In genomic region chr4:55001386-55001785, GRCm38 (mm10) we compare ENCODE assay signal across 16 mouse cellular contexts. TPM values are rescaled to one million over a fixed set of nuclear protein-coding genes. Genes with fewer than 3 reads are reported as not detected.
DNase-seq lines count a peak whose midpoint lies in the region; ATAC-seq and TF ChIP-seq lines count a peak whose summit lies in the region.
"Had no signal": no experiment of that assay in that cellular context is flagged by ENCODE, and none has a peak within 500 bp of the region (broad histone marks: within the 10 kb centered on the region; RNA-seq: fewer than 3 reads in every experiment).

No protein-coding gene starts in this region.

- intact Hi-C loops in heart, postnatal 25 days (cut with DNase I), result loop anchor here (2.0 kb wide), 1 partner anchor 21 kb away; no protein-coding TSS in a partner anchor

- H3K4me2 ChIP-seq in heart, embryonic 13.5 days, result peak overlapping the region; percentile 11; the same call in 1 of the 2 replicates
- peak overlapping the region; percentile 20 for H3K4me2 ChIP-seq in myocyte (ENCODE audit: low read depth)
- no peak overlapping the region for H3K4me2 ChIP-seq in liver, embryonic 11.5 days
- H3K4me2 ChIP-seq: embryonic facial prominence, embryonic 12.5 days; midbrain, embryonic 11.5 days had no signal

- peaks cover 13% of the 10 kb centered on the region for H3K36me3 ChIP-seq in heart, embryonic 13.5 days
- H3K36me3 ChIP-seq in myocyte (ENCODE audit: control insufficient read depth, insufficient read depth), result no peaks in the 10 kb centered on the region
- H3K36me3 ChIP-seq in liver, embryonic 11.5 days (ENCODE audit: control insufficient read depth, insufficient read depth, low read length), result no peaks in the 10 kb centered on the region; the same call in 1 of the 2 replicates

- peaks cover 70% of the 10 kb centered on the region for H3K4me1 ChIP-seq in heart, embryonic 13.5 days
- H3K4me1 ChIP-seq in liver, embryonic 11.5 days (replicated peaks; ENCODE audit: control insufficient read depth, insufficient read depth, low read length), result peaks cover 4% of the 10 kb centered on the region

- no peak for TF ChIP-seq POLR2A in myocyte (IDR thresholded peaks at IDR 0.05; ENCODE audit: insufficient read length, low read depth)

- no peaks in the 10 kb centered on the region for H3K27me3 ChIP-seq in heart, embryonic 13.5 days (replicated peaks)
- H3K27me3 ChIP-seq in myocyte (ENCODE audit: control insufficient read depth, insufficient read depth, insufficient read length), result no peaks in the 10 kb centered on the region
- no peaks in the 10 kb centered on the region for H3K27me3 ChIP-seq in liver, embryonic 11.5 days (replicated peaks; ENCODE audit: control insufficient read depth, insufficient read depth, low read length)
- H3K27me3 ChIP-seq: embryonic facial prominence, embryonic 12.5 days had no signal

- no peaks in the 10 kb centered on the region for H3K9me3 ChIP-seq in heart, embryonic 13.5 days
- no peaks in the 10 kb centered on the region for H3K9me3 ChIP-seq in liver, embryonic 11.5 days (ENCODE audit: control insufficient read depth, low read length)
- H3K9me3 ChIP-seq: embryonic facial prominence, embryonic 12.5 days had no signal

- peaks cover 5% of the 10 kb centered on the region for H3K79me2 ChIP-seq in myocyte (ENCODE audit: control insufficient read depth, insufficient read depth)

- H3K9ac ChIP-seq in heart, embryonic 13.5 days, result no peak overlapping the region
- no peak overlapping the region for H3K9ac ChIP-seq in liver, embryonic 11.5 days (ENCODE audit: low read depth, low read length)
- H3K9ac ChIP-seq: embryonic facial prominence, embryonic 12.5 days; liver, embryonic 14.5 days had no signal

- H3K27ac ChIP-seq in heart, embryonic 13.5 days (replicated peaks), result peak overlapping the region; percentile 58
- no peak overlapping the region for H3K27ac ChIP-seq in liver, embryonic 11.5 days (ENCODE audit: low read depth, low read length)
- H3K27ac ChIP-seq: embryonic facial prominence, embryonic 12.5 days; liver, embryonic 14.5 days; stomach, postnatal 0 days had no signal

- DNase-seq in heart, adult 18-20 months, result peak; percentile 53 to 68
- DNase-seq in heart, postnatal 25 days (ENCODE audit: low spot score), result no peak
- peak; percentile 19 for DNase-seq in testis, postnatal 14 days (ENCODE audit: low spot score)
- no peak for DNase-seq in testis, postnatal 10 days (ENCODE audit: low spot score)
- DNase-seq in layer of hippocampus, postnatal 25 days (ENCODE audit: extremely low spot score in 1 of 2, low spot score in 1 of 2), result no peak
- DNase-seq in liver, embryonic 11.5 days (ENCODE audit: low spot score), result no peak
- DNase-seq: cerebellum, adult 9-10 months had no signal

- no peak overlapping the region for H3K4me3 ChIP-seq in heart, embryonic 13.5 days
- no peak overlapping the region for H3K4me3 ChIP-seq in myocyte
- H3K4me3 ChIP-seq in liver, embryonic 11.5 days (ENCODE audit: low read depth, low read length), result no peak overlapping the region
- H3K4me3 ChIP-seq: embryonic facial prominence, embryonic 12.5 days had no signal

- 31% methylated on average over 3 of the region's 3 CpGs for WGBS in heart, embryonic 13.5 days
- 63% methylated on average over 3 of the region's 3 CpGs for WGBS in liver, embryonic 11.5 days

- H3ac ChIP-seq in myocyte (ENCODE audit: control insufficient read depth, insufficient read length), result no peak overlapping the region

- no peak for ATAC-seq in heart, embryonic 13.5 days (ENCODE audit: extremely low read depth, insufficient number of reproducible peaks, low FRiP score, low TSS enrichment)
- no peak for ATAC-seq in liver, embryonic 11.5 days (replicated peaks; ENCODE audit: low FRiP score)
- ATAC-seq: activated CD4-positive, CD25-positive, alpha-beta regulatory T cell, adult 4 months; intestine, postnatal 0 days had no signal

TF ChIP-seq in myocyte, 11 proteins besides CTCF, POLR2A, EP300 and RAD21:
- TF ChIP-seq MYOG (IDR thresholded peaks at IDR 0.05; ENCODE audit: control insufficient read depth in 1 of 3, insufficient read depth in 1 of 3, insufficient read length in 2 of 3, low read depth in 2 of 3) (no peak), SRF (IDR thresholded peaks at IDR 0.05; ENCODE audit: control insufficient read depth, insufficient read length, low read depth) (no peak), TCF3 (IDR thresholded peaks at IDR 0.05; ENCODE audit: insufficient read length, low read depth) (no peak), CEBPB (IDR thresholded peaks at IDR 0.05; ENCODE audit: insufficient read depth, poor library complexity, severe bottlenecking) (no peak), POLR2AphosphoS2 (IDR thresholded peaks at IDR 0.05; ENCODE audit: insufficient read length, low read depth) (no peak), E2F4 (IDR thresholded peaks at IDR 0.05; ENCODE audit: insufficient read depth) (no peak)

RNA-seq across cellular contexts. Expression of gene Zfp462, which starts 56.5 kb away (rescaled TPM):
- 1 to 10 TPM; 2.9 to 4.6 TPM for total RNA-seq in heart, adult 18-20 months (2021)
- 10 to 100 TPM in 1 of 2 experiments, 1 to 10 TPM in 1; 6.1 to 10.5 TPM for total RNA-seq in heart, postnatal 25 days (2021)
- 3.1 TPM in 2 replicates for polyA plus RNA-seq in heart, embryonic 13.5 days (2015; fragmentation: Nextera tagmentation; extraction: Ambion mirVana)
- polyA plus RNA-seq in myocyte (2012; fragmentation: generic; extraction: Trizol), result 3.1 TPM
- 10 to 100 TPM; 51.4 to 51.9 TPM for total RNA-seq in layer of hippocampus, postnatal 25 days (2021)
- 2.0 and 2.2 TPM in 2 replicates for polyA plus RNA-seq in liver, embryonic 11.5 days (2014; fragmentation: Nextera tagmentation; extraction: Ambion mirVana)
- total RNA-seq: neutrophil, adult 5-6 weeks had no signal

Comparison
In these comparisons a context has a peak if more than half of its experiments do, and no peak if none do; other contexts are left out.
1. DNase-seq: peak in heart, adult 18-20 months (2 of 2) and testis, postnatal 14 days (single experiment); none in heart, postnatal 25 days (single experiment), testis, postnatal 10 days (single experiment), layer of hippocampus, postnatal 25 days (0 of 2) and liver, embryonic 11.5 days (single experiment).
2. RNA of gene Zfp462, which starts 56.5 kb away (total RNA-seq): 51.4 to 51.9 TPM in layer of hippocampus, postnatal 25 days; 6.1 to 10.5 TPM in heart, postnatal 25 days and 2.9 to 4.6 TPM in heart, adult 18-20 months; every median in the first group is over 4 times any median in the second.